Mouse (Mus musculus): ENCODE results near the gene Gtf2h3.

- TF ChIP-seq POLR2A (IDR thresholded peaks at IDR 0.05; ENCODE audit: insufficient read depth, low read depth, low read length) = no peak
- no peak for TF ChIP-seq CTCF (IDR thresholded peaks at IDR 0.05; ENCODE audit: insufficient read depth, low read depth, low read length)
These were observed 26.2 kb downstream of the Gtf2h3 start for GRCm38 (mm10) chr5:124605041-124605622.

Data from olfactory bulb, adult 2 months (tissue).